Mouse (Mus musculus) kidney, postnatal 10 days (tissue): Measurements from ENCODE around the gene Smdt1.
"Not testable (repeated sequence)": the region's sequence is repeated elsewhere in the genome, so short reads cannot be mapped to it uniquely, and the experiment has no call there.

Experiments used
- DNase-seq: peaks from one replicate; pipeline ENCODE4 v3.0.0; 2021; ENCODE audit warnings: mixed read lengths

Smdt1 gene

DNA sequence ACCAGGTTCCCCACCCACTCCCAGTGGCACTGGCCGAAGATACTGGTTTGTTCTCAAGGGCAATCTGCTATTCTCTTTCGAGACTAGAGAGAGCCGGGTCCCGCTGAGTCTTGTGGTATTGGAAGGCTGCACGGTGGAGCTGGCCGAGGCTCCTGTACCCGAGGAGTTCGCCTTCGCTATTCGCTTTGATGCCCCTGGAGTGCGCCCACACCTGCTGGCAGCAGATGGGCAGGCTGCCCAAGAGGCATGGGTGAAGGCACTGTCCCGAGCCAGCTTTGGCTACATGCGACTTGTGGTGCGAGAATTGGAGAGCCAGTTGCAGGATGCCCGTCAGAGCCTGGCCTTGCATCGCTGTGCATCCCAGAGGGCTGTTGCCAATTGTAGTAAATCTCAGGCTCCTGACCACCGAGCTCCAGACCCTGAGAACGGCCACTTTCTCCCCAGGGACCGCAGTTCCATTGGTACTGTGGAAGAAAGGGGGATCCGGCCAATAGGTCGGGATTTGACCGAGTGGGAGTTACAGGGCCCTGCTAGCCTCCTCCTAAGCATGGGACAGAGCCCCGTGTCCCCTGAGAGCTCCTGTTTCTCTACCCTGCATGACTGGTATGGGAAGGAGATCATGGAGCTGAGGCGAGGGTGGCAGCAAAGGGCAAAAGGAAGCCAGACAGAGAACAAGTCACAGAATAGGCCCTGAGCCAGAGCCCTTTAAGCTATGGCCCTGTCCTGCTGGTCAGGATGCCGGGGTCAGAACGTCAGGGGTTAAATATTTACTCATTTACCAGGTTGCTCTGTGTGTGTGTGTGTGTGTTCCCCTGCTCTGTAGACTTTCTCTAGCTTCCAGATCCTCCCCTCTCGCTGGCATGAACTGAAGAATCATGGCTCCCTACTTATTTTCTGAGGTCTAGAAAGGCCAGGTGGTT, 4.9 kb downstream of the Smdt1 start:
- peak; percentile 63 for DNase-seq

DNA sequence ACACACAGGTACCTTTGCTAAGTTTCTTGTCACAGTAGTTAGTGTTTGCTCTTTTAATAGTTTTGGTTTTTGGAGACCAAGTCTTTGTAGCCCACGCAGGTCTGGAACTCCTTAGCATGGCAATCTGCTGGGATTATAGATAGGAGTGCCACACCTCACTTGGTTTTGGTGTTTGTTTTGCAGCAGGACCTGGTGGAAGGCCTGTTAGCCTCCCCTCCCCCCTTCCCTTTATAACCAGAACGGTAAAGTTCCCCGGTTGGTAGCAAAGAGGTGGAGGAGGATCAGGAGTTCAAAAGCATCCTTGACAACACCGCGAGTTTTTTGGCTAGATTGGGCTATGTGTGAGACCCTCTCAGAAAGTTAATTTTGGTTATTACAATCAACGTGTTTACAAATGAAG, 6.2 kb downstream of the Smdt1 start:
- no peak for DNase-seq

DNA sequence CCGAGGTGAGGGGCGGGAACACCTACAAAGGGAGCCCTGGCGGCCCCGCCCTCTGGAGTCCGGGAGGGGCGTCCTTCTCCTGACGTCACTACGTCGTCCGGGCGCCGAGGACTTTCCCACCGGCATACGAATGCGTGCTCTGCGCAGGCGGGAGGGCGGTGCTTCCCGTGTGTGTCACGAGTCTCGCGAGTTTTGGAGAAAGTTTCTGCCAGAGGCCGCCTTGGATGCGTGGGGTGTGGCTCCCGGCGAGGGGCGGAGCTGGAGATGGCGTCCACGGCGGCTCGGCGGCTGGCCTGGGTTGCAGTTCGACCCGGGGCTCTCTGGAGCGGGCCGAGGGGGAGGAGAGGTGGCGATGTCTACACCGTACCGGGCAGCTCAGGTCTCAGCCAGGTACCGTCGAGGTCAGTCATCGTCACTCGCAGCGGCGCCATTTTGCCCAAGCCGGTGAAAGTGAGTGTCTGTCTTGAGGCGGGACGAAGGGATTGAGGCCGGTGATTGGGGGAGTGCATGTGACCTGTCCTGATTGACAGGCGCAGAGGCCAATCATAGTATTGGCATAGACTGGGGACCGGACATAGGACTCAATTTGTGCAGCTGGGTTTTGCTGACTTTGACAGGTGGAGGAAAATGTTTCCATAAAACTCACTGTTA, 7.2 kb downstream of the Smdt1 start:
- peak; percentile 98 for DNase-seq

DNA sequence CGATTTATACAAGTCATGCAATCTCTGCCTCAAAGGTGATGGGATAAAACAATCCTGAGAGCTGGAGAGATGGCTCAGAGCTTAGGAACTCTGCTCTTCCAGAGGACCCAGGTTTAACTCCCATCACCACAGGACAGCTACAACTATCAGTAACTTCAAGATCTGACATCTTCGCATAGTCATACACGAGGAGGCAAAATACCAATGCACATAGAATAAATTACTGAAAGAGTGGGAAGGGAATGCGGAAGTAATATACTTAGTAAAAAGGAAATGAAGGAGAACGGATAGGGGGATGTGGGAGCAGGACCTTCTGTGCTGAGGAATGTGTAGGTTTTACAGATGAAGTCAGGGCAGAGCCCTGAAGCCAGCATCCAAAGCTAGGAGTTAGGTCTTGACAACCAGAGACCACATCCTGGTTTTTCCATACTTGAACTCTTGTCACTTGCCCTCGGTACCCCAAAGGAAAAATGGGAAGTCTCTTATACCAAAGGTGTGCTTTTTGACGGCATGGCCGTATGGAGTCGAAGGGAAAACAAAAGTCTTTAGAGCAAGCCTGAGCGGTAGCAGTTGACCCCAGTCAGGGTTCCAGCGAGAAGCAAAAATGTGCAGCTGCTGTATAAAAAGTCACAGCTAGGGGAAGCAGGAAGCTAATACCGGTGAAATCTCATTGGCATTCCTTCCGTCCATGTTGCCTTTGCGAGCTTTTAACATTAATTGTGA, 8.0 kb downstream of the Smdt1 start:
- DNase-seq, result no peak

DNA sequence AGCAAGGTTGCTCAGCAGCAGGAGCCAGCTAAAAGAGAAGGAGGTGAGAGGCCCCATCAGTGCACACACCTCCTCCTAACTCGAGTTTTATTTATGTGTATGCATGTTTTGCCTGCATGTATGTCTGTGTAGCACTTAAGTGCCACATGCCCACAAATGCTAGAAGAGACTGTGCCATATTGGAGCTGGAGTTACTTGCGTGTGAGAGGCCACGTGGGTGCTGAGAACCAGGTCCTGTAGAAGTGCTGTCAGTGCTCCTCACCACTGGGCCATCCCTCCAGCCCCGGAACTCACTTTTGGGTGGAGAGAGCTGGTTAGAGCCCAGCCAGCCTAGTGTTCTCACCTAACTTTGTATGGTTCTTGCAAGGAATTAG, 8.5 kb downstream of the Smdt1 start:
- no peak for DNase-seq

DNA sequence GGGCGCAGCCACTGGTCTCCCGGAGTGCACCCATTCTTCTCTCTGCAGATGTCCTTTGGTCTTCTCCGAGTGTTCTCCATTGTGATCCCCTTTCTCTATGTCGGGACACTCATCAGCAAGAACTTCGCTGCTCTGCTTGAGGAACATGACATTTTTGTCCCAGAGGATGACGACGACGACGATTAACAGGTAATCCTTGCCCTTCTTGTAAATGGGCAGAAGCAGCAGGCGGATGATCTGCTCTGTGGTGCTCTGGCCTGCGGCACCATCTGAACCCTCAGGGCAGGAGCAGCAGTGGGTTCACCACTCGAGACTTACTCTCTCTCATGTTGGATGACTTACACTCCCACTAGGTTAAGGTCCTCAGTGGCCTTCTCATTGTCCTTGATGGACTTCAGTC, 9.1 kb downstream of the Smdt1 start:
- DNase-seq, result no peak

DNA sequence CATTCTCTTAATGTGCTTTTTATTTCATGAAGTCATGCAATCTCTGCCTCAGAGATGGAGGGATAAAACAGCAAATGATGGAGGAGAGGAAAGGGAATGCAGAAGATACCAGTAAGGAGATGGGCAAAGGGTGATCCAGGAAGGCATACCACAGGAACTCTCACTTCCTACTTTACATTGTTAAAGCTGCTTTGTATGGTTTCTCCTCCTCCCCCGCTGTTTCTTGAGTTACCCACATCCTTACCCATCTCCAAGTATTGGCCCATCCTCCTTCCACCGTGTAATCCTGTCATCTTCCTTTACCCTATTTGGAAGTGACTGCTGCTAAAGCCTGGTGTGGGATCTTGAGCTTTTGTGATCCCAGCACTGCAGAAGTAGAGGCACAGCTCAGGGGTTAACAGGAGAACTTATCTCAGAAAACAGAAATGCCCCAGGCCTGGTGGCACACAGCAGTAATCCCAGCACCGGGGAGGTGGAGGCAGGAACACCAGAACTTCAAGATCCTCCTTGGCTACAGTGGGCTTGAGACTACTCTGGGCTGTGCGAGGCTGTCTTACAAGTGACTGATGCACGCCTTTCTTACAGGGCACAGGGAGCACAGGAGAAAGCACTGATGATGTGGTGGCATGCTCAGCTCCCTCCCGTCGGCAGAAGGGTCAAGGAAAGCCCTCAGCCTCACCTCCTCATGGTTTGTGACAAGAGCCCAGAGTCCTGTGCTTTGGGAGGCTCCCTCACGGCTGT, 9.7 kb downstream of the Smdt1 start:
- no peak for DNase-seq

DNA sequence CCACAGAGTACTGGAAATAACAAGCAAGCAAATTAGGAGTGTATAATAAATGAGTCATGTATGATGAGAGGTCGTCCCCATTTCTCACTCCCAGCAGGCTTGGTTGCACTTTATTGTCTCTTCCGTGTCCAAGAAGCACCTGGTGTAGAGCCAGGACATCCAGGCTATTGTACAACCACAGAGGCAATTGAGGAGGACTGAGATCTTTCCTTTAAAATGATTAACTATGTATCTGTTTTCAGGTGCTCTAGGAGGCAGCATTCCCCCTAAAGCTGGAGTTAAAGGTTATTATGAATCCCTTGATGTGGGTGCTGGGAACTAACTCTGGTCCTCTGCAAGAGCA, 10.2 kb downstream of the Smdt1 start:
- DNase-seq, result no peak

DNA sequence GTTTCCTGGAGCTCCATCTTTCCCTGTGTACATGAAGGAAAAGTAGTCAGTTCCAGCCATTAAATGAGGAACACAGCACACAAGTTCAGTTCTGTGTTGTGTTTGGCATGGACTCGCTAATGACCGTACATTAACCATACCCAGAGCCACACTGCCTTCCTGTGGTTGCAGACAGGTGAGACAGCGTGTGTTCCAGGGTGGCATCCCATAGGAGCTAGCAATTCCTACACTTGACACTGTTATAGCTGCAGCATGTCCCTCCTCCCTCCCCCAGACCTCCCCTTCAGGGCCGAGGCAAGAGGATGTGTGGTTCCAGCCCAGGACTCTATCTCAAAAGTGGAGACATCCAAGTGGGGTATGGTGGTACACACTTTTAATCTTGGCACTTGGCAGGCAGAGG, 11.6 kb downstream of the Smdt1 start:
- DNase-seq, result no peak

DNA sequence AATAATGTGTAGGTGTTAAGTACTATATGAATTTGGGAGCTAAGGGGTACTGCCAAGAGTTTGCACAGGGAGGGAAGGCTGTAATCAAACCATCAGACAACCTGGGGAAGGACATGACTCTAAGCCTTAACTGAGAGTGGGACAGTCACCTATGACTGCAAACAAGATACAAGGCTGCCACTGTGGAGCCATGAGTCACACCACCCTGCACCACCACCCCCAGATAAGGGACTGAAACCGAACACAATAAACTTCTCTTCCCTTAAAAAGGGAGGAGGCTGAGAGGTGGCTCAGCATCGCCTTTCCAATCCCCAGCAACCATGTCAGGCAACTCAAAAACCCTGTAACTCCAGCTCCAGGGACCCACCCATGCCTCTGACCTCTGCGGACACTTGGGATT, 12.7 kb downstream of the Smdt1 start:
- DNase-seq, result no peak

DNA sequence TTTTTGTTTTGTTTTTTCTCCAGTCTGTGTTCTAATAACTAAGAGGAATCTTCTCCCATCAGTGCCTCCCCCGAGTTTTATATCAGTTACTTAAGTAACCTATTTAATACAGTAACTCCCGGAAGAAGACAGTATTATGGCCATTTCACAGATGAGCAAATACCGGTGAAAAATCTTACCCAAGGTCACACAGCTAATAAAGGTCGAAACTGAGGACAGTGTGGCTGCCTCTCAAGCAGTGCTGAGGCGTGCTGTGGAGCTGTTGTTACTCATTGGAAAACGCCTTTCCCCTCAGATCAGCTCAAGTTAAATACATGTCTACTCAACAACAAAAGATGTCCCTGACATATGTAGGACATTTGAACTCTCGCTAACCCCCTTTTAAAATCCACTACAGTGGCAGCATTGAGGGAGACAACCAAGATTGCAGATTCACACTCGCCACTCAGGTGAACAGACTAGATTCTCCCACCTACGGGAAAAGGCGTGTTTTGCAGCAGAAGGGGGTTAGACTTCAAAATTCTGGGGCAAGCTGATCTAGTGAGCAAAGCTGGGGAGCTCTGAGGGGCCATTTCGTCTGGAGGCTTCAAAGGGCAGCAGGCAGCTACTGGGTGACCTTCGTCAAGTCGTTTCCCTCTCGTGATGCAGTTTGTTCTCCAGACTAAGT, 14.5 kb downstream of the Smdt1 start:
- DNase-seq, result no peak

DNA sequence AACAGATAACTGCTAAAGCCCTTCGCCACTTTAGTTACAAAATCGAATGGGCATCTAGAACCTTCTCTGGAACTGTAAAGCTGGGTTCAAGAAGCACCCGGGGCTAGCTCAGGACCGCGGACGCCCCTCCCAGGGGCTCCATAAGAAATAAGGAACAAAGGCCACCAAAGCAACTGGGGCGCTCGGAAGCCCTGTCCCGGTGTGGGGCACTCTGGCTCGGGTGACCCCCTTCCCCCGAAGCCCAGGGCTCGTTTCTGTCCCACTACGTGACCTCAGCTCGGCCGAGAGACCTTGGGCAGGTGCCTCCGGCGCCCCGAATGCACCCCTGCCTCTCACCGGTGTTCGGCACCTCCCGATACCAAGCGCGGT, 15.0 kb downstream of the Smdt1 start:
- DNase-seq, result no peak

DNA sequence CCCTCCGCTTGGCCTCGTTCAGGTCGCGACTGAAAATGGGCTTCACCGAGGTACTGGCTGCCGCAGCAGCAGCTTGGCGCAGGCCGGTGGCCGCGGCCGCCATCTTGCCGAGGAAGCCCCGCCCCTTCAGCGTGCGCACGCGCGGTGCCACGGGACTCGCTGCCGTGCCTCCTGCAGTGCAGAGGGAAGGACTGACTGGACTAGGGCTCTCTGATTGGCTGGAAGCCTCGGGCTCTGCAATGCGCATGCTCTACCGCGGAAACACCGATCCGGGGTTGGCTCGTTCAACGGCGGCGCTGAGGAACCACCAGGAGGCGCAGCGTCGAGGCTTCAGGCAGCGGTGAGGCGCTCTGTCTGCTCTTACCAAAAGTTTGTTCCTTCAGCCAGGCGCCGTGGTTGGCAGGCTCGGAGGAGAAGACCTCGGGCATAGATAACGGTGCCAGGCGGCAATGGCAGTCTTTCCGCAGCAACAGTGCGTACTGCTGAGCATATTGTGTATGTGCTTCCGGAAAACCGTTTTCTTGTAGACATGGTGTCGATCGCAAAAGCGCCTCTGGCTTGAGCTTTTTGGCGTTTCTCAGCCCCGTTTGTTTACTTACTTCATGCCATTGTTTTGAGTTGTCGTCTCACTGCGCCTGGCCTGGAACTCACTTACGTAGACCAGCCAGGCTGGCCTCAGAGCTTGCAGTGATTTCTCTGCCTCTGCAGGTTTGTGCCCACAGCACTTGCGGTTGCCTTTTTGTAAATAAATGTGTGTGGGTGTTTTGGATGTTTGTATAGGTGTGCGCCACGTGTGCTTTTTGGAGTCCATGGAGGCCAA, 15.6 kb downstream of the Smdt1 start, which contains the start of gene Ndufa6:
Gene Ndufa6 (minus strand): TSS at position 197 of the 820 bp plus-strand sequence.
- DNase-seq, result peak; percentile 98

DNA sequence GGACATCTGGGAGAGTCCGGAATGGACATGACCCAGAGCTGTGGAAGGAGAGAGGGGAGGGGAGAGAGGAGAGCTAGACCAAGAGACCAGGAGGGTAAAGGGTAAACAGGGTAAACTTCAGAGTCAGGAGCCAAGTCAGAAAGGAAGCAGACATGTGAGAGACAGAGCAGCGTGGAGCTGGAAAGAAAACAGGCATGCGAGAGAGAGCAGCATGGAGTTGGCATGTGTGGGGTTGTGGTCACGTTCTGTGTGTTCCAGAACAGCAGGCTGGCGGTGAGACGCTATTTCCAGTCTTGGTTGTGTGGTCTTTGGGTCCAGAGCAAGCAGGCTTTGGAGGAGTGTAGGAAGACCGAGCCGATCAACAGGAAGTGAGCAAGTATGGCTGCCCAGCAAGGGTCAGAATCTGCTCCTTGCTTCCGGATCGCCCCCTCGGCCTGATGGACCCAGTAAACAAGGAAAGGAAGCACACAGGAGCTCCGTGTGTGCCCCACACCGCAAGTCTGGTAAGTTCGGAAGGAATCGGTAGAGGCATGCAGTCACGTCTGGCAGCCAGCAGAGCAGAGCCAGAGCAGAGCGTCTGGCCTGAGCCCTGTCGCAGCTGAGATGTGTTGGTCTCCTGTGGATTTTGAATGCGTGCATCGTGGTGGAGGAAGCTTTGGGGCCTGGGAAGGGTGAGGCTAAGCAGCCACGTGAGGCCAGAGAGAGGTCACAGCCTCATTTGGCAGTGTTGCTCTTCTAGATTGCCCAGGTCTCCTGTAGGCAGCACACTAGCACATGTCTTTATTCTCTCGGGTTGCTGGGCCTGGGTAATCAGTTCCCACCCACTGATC, 19.9 kb downstream of the Smdt1 start:
- DNase-seq, result peak; percentile 49

DNA sequence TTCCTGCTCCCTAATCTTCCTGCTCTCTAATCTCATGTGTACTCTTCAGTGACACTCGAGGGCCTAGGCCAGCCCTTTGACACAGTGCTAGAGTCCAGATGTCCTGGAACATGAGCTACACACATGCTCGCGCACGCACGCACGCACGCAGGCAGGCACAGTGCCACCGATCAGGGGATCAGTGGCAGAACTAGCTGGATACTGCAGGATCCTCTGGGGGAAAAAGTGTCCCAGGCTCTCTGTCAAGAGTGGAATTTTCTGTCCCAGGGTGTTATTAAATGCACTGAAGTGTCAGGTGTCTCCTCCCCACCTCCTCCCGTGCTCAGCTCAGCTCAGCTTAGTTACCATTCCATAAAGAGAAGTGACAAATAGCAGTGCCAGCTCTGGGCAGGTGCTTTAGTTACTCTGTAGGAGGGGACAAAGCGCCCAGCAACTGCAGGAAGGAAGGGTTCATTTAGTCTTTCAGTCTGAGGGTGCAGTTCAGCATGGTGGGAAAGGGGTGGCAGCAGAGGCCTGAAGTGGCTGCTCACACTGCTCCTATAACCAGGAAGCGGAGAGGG, 22.8 kb downstream of the Smdt1 start:
- DNase-seq, result peak; percentile 58

DNA sequence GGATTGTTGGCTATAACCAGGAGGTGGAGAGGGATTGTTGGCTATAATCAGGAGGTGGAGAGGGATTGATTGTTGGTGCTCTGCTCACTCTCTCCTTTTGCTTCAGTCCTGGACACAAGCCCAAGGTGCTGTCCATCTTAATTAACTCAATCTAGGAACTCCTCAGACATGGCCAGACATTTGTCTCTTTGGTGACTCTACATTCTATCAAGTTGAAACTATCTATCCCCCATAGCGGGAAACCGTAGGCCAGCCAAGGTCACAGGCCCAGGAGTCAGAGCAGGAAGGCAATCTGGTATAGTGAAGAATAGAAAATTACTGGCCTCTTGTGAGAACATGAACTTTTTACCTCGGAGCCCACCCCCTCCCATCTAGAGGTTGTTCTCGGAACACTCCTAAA, 23.5 kb downstream of the Smdt1 start:
- DNase-seq, result peak; percentile 34

DNA sequence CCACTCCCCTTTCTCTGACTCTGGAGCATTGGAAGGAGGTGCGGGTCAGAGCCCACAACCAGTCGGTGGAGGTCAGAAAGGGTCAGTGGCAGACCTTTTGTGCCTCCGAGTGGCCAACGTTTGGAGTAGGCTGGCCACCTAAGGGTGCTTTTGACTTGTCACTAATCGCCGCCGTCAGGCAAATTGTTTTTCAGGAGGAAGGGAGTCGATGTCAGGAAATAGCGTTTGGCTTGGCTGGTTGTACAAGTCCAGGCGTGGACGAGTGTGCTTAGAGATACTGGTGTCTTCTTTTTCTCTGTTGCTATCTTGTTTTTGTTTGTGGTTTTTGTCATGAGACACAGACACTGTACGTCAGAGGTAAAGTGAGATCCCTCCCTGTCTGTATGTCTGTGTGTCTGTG, 25.0 kb downstream of the Smdt1 start:
- DNase-seq, result not testable (repeated sequence)

DNA sequence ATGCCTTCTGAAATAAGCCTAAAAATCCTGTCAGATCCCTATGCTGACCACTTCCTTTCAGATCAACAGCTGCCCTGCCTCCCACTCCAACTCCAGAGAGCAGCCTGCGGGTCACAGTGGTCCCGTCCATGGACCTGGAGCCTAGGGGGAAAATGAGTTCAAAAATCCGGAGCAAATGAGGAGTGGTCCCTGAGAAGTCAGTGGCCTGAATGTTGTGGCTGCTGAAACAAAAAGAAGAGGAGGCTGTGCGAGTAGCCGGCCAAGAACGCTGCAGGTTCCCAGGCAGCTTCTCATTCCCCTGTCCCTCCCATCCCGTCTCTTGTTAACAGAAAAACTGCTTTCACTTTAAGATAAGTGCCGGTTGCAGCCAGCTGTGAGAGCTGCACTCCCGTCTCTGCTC, 25.8 kb downstream of the Smdt1 start:
- DNase-seq, result not testable (repeated sequence)

DNA sequence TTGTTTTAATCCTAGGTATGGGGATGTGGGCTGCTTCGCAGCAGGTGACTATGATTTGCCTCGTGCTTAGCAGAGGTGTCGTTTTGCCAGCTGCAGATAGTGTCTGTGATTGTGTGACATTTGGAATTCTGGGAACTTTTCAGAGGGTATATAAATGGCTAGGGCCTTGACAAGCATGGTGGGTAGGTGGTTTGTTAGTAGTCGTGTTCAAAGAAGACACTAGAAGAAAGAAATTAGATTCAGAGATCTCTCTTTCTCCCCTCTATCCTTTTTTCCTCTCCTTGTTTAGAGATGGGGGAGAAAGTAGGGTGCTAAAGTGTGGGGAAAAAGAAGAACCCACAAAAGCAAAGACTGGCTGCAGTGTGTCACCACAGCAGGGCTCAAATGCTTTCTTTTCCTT, 29.4 kb downstream of the Smdt1 start:
- DNase-seq, result no peak

DNA sequence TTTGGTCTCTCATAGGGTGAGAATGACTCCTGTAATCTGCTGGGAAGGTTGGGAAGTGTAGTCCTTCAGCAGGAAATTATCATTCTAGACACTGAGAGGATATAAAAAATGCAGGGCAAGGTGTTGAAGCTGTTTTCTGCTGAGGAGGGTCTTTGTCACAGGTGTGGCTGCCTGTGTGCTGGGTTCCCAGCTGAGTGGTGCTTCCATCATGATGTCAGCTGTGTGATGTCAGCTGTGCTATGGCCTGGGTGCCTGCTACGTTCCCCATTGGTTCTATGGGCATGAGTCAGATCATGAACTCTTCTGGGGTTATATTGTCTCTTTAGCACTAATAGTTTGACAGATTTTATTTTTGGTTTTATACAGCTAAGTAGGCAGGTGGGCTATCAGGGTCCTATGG, 30.1 kb downstream of the Smdt1 start:
- DNase-seq, result no peak
